Mouse (Mus musculus) neural tube, embryonic 11.5 days (tissue): Measurements from ENCODE around the gene Smarcd3. TPM values are rescaled to one million over a fixed set of nuclear protein-coding genes. Genes with fewer than 3 reads are reported as not detected.

ENCODE experiments used
- ATAC-seq: fragments of 200-750 bp; cut with Nextera tagmentation; 2 replicates; pipeline ENCODE4 v1.8.0; 2017; ENCODE audit warnings: moderate number of reproducible peaks, mild to moderate bottlenecking, moderate TSS enrichment, moderate library complexity; ENCODE audit not compliant: insufficient read depth, low FRiP score, low TSS enrichment
- DNase-seq: peaks from one replicate; pipeline ENCODE4 v3.0.0-alpha.2; 2015; ENCODE audit warnings: low spot score
- H3K27ac ChIP-seq: fragments of 300-500 bp; sonication (generic); 2 replicates; pipeline ENCODE4 v1.5.1; 2014; ENCODE audit warnings: low read depth, mild to moderate bottlenecking, low read length
- H3K27me3 ChIP-seq: fragments of 300-500 bp; sonication (generic); 2 replicates; pipeline ENCODE4 v1.6.1; 2014; ENCODE audit warnings: mild to moderate bottlenecking, low read length, mixed read lengths; ENCODE audit not compliant: control insufficient read depth, insufficient read depth
- H3K36me3 ChIP-seq: fragments of 300-500 bp; sonication (generic); 2 replicates; pipeline ENCODE4 v1.6.1; 2014; ENCODE audit warnings: mild to moderate bottlenecking, low read length, moderate library complexity, mixed read lengths; ENCODE audit not compliant: control insufficient read depth, insufficient read depth
- H3K4me1 ChIP-seq: fragments of 300-500 bp; sonication (generic); 2 replicates; pipeline ENCODE4 v1.6.1; 2014; ENCODE audit warnings: low read length, mixed read lengths; ENCODE audit not compliant: control insufficient read depth, insufficient read depth
- H3K4me2 ChIP-seq: fragments of 300-500 bp; sonication (generic); 2 replicates; pipeline ENCODE4 v1.6.1; 2014; ENCODE audit warnings: low read depth, mild to moderate bottlenecking, moderate library complexity
- H3K4me3 ChIP-seq: fragments of 300-500 bp; sonication (generic); 2 replicates; pipeline ENCODE4 v1.5.1; 2014; ENCODE audit warnings: low read depth, low read length
- H3K9ac ChIP-seq: fragments of 300-500 bp; sonication (generic); 2 replicates; pipeline ENCODE4 v1.6.1; 2014; ENCODE audit warnings: mild to moderate bottlenecking, low read length
- H3K9me3 ChIP-seq: fragments of 300-500 bp; sonication (generic); 2 replicates; pipeline ENCODE4 v1.6.1; 2016; ENCODE audit warnings: low read length; ENCODE audit not compliant: control insufficient read depth
- WGBS: fragments of 180-500 bp; shearing (Covaris S2); extraction: QIAGEN DNeasy Blood & Tissue Kit; methylation state at CpG from one replicate; pipeline ENCODE4 v1.1.7; 2014; 5-methylcytosine and 5-hydroxymethylcytosine counted together
- microRNA counts: library from miRNA; unstranded; fragments of <30 nt; microRNA quantifications from one replicate; lab custom pipeline; 2015
- microRNA-seq: library from miRNA; unstranded; fragments of <30 nt; microRNA quantifications from one replicate; pipeline ENCODE4, GENCODE M21; 2016
- polyA plus RNA-seq: library from polyadenylated mRNA; unstranded; fragments of >200 nt; fragmentation: Nextera tagmentation; extraction: Ambion mirVana; gene quantifications from 2 replicates; pipeline ENCODE4 v1.2.1, GENCODE M21; 2014

The Smarcd3 gene
- polyA plus RNA-seq, 1 experiment from 2014 or later, result 49.3 TPM

DNA sequence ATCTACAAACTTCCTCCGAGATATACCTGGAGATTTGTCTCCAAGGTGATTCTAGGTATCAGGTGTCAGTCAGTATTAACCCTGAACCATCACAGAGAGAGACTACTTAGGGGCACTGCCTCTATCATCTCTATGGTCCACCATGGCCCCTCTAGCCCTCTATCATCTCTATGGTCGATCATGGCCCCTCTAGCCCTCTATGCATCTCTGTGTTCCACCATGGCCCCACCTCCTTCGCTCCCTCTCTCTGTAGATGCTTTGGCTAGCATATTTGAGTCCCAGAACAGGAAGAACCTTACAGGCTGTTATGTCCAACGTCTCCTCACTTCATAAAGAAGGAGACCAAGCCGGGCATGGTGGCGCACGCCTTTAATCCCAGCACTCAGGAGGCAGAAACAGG lies 81.6 kb downstream of the Smarcd3 start:
- no peak overlapping the region for H3K4me2 ChIP-seq
- H3K27ac ChIP-seq, result no peak overlapping the region
- H3K36me3 ChIP-seq, result no peaks in the 10 kb centered on the region
- no peak overlapping the region for H3K9ac ChIP-seq
- no peaks in the 10 kb centered on the region for H3K9me3 ChIP-seq
- DNase-seq, result no peak
- no peak for ATAC-seq
- WGBS, result 77% methylated on average over 7 of the region's 7 CpGs
- H3K4me1 ChIP-seq, result no peaks in the 10 kb centered on the region
- H3K4me3 ChIP-seq, result no peak overlapping the region
- H3K27me3 ChIP-seq, result no peaks in the 10 kb centered on the region; the same call in 1 of the 2 replicates

DNA sequence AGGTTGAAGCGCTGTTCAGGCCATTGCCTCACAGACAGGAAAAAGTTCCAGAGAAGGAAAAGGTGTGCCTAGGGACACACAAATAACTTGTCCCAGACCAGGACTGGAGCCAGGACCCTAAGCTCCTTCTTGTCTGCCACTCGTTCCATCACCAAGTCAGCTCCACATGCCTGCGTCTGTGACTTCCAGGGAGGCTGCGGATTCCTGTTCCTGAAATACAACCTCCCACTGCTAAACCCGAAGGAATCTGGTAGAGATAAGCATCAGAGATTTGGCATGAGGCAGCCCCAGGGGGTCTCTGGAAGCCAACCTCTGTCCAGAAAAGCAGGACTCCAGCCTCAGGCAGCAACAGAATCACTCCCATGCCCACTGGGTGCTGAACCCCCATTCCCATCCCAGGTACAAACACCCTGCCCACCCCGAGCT lies 83.1 kb downstream of the Smarcd3 start:
- no peak overlapping the region for H3K9ac ChIP-seq
- no peaks in the 10 kb centered on the region; the same call in 1 of the 2 replicates for H3K27me3 ChIP-seq
- H3K27ac ChIP-seq, result no peak overlapping the region
- DNase-seq (no peak), ATAC-seq (no peak)
- no peaks in the 10 kb centered on the region for H3K9me3 ChIP-seq
- 45% methylated on average over 6 of the region's 6 CpGs for WGBS
- 0 out of 2 replicates have a peak overlapping the region, but pooled peaks have one; percentile 14 for H3K4me2 ChIP-seq
- no peaks in the 10 kb centered on the region for H3K36me3 ChIP-seq
- no peak overlapping the region for H3K4me3 ChIP-seq
- no peaks in the 10 kb centered on the region for H3K4me1 ChIP-seq

MicroRNAs encoded within 50 kb of the gene (microRNA counts, 519-probe panel; counts per million panel counts)
- microRNA mmu-miR-671-3p (lab: Ali Mortazavi, UCI) (171 counts per million, percentile 57 among the panel's probes with 10 or more counts), microRNA mmu-miR-671-5p (lab: Ali Mortazavi, UCI) (171 counts per million, percentile 57 among the panel's probes with 10 or more counts)

Small RNA genes within 50 kb of the gene (microRNA-seq; reads per million reads assigned to microRNA genes)
- gene Mir671, result 482 reads per million, percentile 69 among the genes with 10 or more reads in this experiment

Other genes starting within 250 kb of the Smarcd3 start
- 0.54 and 0.89 TPM in 2 replicates for gene Atg9b, start 232.3 kb downstream of the Smarcd3 start, polyA plus RNA-seq
- 45.8 and 47.0 TPM in 2 replicates for gene Abcb8, start 230.7 kb downstream of the Smarcd3 start, polyA plus RNA-seq
- gene Asic3, start 211.0 kb downstream of the Smarcd3 start, polyA plus RNA-seq, result 0.12 and 0.54 TPM in 2 replicates
- gene Cdk5, start 200.9 kb downstream of the Smarcd3 start, polyA plus RNA-seq, result 59.1 and 64.9 TPM in 2 replicates
- gene Slc4a2, start 200.6 kb downstream of the Smarcd3 start, polyA plus RNA-seq, result 18.0 and 18.1 TPM in 2 replicates
- gene Fastk, start 179.1 kb downstream of the Smarcd3 start, polyA plus RNA-seq, result 89.7 and 93.7 TPM in 2 replicates
- 31.5 and 33.1 TPM in 2 replicates for gene Tmub1, start 176.6 kb downstream of the Smarcd3 start, polyA plus RNA-seq
- 61.0 and 72.0 TPM in 2 replicates for gene Agap3, start 172.2 kb downstream of the Smarcd3 start, polyA plus RNA-seq
- 0.92 and 1.3 TPM in 2 replicates for gene Gbx1, start 97.2 kb downstream of the Smarcd3 start, polyA plus RNA-seq
- 0.38 TPM in 1 of 2 replicates, not detected in the other for gene Asb10, start 83.4 kb downstream of the Smarcd3 start, polyA plus RNA-seq
- not detected in 2 replicates for gene 4931409K22Rik, start 67.6 kb downstream of the Smarcd3 start, polyA plus RNA-seq
- gene Abcf2, start 46.9 kb downstream of the Smarcd3 start, polyA plus RNA-seq, result 136 and 147 TPM in 2 replicates
- gene Chpf2, start 37.7 kb downstream of the Smarcd3 start, polyA plus RNA-seq, result 10.3 and 13.0 TPM in 2 replicates
- gene Nub1, start 61.1 kb upstream of the Smarcd3 start, polyA plus RNA-seq, result 40.5 and 41.8 TPM in 2 replicates
- 14.2 and 16.9 TPM in 2 replicates for gene Wdr86, start 106.3 kb upstream of the Smarcd3 start, polyA plus RNA-seq
- not detected in 2 replicates for gene Crygn, start 133.6 kb upstream of the Smarcd3 start, polyA plus RNA-seq
- 175 and 188 TPM in 2 replicates for gene Rheb, start 218.2 kb upstream of the Smarcd3 start, polyA plus RNA-seq